Mouse (Mus musculus) kidney, postnatal 36 days (tissue): ENCODE data around the gene Cd300a.
A peak's percentile ranks its signal among the peaks of the same experiment; 100 is the strongest.

Experiments
- DNase-seq, 2 experiments: peaks; one replicate each; pipeline ENCODE4 v3.0.0; 2021 to 2022; ENCODE audit warnings: mixed read lengths in 2 of 2

Cd300a gene

DNA sequence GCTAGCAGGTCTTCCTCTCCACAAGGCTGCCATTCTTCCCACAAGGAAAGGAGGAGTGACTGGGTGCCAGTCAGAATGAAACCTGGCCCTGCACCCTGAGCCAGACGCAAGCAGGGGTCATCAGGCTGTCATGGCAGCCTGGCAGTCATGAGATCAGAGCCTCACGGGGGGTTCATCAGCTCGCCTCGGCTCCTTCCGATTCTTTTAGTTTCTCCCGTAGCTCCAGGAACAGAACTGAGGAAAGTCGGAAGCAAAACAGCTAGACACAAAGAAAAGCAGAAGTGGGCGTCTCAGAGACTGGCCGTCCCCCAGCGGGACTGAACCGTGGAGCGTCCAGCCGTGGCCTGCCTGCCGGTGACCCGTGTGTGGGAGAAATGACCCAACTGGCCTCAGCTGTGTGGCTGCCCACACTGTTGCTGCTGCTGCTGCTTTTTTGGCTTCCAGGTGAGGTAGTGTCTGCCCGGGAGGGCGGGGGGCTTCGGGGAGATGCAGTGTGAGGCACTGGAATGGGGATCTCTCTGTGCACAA lies at the start of gene Cd300a:
Gene Cd300a (plus strand): TSS at position 51 of the 528 bp plus-strand sequence.
- DNase-seq = no peak

GRCm38 (mm10) chr11:114843818-114844463 lies 45.9 kb upstream of the Cd300a start:
- DNase-seq = no peak

- DNase-seq = peak in 1 of 2 experiments; percentile 69
Observed at GRCm38 (mm10) chr11:114844464-114845220, 45.2 kb upstream of the Cd300a start.

DNA sequence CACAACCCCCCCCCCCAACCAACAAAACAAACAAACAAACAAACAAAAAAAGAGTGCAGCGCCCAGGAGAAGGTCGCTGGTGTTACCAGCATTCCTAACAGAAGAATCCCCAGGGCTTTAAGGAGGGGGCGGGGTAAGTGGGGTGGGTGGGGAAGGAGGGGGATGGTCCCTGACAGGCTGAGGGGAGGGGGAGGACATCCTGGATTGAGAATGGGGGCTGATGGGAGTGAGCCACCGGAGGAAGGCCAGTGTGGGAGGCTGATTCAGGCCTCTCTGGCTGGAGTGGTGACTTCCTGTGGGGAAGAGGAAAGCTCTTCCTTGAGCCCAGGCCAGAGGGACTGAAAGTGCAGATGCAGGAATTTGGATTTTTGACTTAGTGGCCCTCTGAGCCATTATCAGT lies 43.5 kb upstream of the Cd300a start:
- no peak for DNase-seq

- DNase-seq = peak in 1 of 2 experiments; percentile 15
Observed at GRCm38 (mm10) chr11:114847008-114847407, 42.8 kb upstream of the Cd300a start.

- DNase-seq = peak in 1 of 2 experiments; percentile 28
Observed at GRCm38 (mm10) chr11:114849572-114849971, 40.3 kb upstream of the Cd300a start.

DNA sequence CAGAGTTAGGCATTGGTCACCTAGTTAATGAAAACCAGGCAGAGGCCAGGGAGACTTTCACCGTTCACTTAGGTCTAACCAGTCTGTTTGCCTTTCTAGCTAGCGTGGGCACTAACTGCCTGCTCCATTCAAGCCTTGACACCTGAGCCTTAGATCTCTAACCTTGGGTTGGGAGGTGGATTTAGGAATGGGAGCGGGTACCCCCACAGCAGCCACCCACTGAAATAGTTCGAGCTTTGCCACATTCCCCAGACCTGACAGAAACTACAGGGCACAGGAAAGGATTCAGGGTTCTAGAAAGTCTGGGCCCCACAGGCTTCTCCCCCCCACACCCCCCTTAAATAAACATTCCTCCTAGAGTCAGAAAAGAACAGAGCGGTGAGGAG lies 39.8 kb upstream of the Cd300a start:
- peak; percentile 52 to 68 for DNase-seq

- peak; percentile 83 to 92 for DNase-seq
Observed at GRCm38 (mm10) chr11:114850452-114851268, 39.2 kb upstream of the Cd300a start, which contains the start of gene Gprc5c. Gprc5c (plus strand) TSS chr11:114851152.

DNA sequence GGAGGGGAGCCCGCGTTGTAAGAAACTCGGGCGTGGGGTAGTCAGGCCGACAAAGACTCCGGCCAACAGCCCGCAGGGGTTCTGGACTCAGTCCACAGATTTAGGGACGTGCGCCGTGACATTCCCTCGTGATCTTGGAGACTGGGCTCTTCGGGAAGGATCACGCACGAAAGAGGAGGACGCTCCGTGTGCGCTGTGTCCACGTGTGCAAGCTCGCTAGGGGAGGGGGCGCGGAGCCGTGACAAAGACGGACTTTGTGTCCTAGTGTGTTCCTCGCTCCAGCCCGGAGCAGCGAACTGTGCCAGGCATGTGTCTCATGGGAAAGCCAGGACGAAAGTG lies 38.6 kb upstream of the Cd300a start:
- peak; percentile 82 to 83 for DNase-seq

DNA sequence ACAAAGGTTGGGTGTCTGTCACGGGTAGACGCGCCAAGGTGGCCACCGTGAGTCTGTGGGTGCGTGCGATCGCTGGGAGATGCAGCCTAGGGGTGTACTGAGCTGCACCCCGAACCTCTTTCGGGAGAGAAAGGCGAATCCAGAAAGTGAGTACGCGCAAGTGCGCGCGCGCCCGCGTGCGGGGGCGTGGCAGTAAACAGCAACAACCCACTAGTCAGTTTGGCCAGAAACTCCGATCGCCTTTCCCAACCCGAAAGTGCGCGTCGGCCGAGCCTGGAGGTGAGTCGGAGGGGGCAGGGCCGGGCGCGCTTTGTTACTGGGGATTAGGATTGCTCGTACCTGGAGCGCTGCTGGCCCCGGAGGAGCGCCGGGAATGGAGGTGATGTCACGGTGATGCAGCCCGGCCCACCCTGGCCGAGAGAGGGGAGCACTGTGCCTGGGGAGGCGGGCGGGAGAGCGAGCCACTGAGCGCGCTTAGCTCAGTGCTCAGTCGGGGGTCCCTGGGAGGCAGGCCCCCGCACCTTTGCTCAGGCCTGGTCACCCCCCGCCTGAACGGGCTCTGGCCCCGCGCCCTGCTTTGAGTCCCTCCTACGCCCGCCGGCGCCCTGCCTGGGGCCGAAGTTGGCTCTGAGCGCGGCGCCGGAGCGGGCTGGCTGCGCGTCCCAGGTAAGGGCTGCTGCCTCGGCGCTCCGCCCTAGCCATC lies 38.1 kb upstream of the Cd300a start:
- DNase-seq = peak; percentile 90 to 91

GRCm38 (mm10) chr11:114852311-114853173 lies 37.3 kb upstream of the Cd300a start:
- peak in 1 of 2 experiments; percentile 72 for DNase-seq

GRCm38 (mm10) chr11:114853174-114853838 lies 36.5 kb upstream of the Cd300a start:
- DNase-seq = peak in 1 of 2 experiments; percentile 43

DNA sequence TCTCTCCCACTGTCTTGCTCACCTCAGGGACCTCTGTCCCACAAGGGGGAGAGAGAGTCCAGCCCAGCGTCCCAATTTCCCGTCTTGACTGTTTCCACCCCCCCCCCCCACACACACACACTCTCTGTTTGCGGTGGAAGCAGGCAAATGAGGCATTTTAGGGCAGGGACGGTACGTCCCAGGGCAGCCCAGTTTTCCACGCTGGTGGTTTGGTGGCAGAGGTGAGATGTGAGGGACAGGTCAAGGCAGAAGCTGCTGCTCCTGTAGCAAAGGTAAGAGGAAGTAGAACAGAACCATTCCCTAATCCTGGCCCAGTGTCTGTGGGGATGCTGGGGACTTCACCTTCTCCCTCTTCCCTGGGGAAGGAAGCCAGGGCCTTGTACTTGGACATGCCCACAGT lies 35.3 kb upstream of the Cd300a start:
- DNase-seq = no peak

DNA sequence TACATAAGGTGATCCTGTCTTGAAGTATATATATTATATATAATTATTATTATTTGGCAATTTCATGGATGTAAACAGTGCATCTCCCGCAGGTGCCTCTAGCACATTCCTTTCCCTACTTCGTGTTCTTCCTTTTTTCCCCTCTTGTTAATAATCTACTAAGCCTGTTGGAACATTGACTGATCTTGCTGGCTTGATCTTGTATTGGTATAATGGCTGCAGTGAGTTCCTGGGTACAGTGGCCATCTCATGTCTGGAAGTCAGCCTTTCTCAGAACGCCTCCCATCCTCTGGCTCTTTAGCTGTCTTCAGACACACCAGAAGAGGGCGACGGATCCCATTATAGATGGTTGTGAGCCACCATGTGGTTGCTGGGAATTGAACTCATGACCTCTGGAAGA lies 33.7 kb upstream of the Cd300a start:
- DNase-seq = peak in 1 of 2 experiments; percentile 79

- peak in 1 of 2 experiments; percentile 65 for DNase-seq
Observed at GRCm38 (mm10) chr11:114858641-114859040, 31.2 kb upstream of the Cd300a start.

GRCm38 (mm10) chr11:114861057-114861456 lies 28.8 kb upstream of the Cd300a start:
- DNase-seq = no peak

DNA sequence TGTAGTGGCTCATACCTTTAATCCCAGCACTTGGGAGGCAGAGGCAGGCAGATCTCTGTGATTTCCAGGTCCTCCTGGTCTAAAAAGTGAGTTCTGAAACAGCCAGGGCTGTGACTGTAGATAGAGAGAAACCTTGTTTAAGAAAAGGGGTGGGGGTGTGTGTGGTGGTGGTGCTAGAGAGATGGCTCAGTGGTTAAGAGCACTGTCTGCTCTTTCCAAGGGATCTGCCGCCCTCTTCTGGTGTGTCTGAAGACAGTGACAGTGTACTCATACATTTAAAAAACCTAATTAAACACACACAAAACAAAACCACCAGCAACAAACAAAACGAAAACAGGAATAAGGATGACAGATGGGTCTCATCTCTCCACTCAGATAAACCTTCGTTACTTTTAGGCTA lies 27.2 kb upstream of the Cd300a start:
- no peak for DNase-seq

- DNase-seq = no peak
Observed at GRCm38 (mm10) chr11:114863918-114864420, 25.9 kb upstream of the Cd300a start.

- DNase-seq = peak; percentile 77 to 80
Observed at GRCm38 (mm10) chr11:114865999-114866398, 23.8 kb upstream of the Cd300a start.
